In the genomic region with DNA sequence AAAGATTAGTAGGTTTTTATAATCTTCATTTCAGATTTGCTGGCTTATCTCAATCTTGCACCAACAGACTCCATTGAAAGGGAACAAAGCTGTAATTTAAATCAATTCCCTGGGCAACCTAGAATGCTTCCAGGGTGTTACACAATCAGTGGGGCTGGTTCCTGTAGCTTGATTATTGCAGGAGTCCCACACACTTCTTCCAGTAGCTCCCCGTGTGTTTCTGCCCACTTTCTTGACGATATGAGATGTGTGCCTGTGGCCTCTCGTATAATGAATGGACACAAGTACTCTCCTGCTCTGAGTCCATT, we compare ENCODE assay signal across 11 mouse cellular contexts. TPM values are rescaled to one million over a fixed set of nuclear protein-coding genes. Genes with fewer than 3 reads are reported as not detected.
DNase-seq lines count a peak whose midpoint lies in the region; ATAC-seq and TF ChIP-seq lines count a peak whose summit lies in the region.
"Had no signal": no experiment of that assay in that cellular context is flagged by ENCODE, and none has a peak within 500 bp of the region (broad histone marks: within the 10 kb centered on the region; RNA-seq: fewer than 3 reads in every experiment).

No protein-coding gene starts in this region.

- H3K4me3 ChIP-seq in layer of hippocampus, adult 2 months = no peak overlapping the region
- H3K4me3 ChIP-seq in embryonic facial prominence, embryonic 10.5 days = no peak overlapping the region
- H3K4me3 ChIP-seq in forebrain, embryonic 14.5 days (ENCODE audit: low read depth, low read length) = no peak overlapping the region
- H3K4me3 ChIP-seq in midbrain, embryonic 15.5 days = no peak overlapping the region
- H3K4me3 ChIP-seq: liver, embryonic 15.5 days had no signal

- H3K27ac ChIP-seq in layer of hippocampus, adult 2 months = peak overlapping the region; percentile 62
- H3K27ac ChIP-seq in embryonic facial prominence, embryonic 10.5 days (replicated peaks) = peak overlapping the region; percentile 85
- no peak overlapping the region for H3K27ac ChIP-seq in forebrain, embryonic 14.5 days (ENCODE audit: low read depth, low read length)
- H3K27ac ChIP-seq in midbrain, embryonic 15.5 days = no peak overlapping the region
- H3K27ac ChIP-seq: liver, embryonic 15.5 days had no signal

- no peaks in the 10 kb centered on the region for H3K27me3 ChIP-seq in embryonic facial prominence, embryonic 10.5 days (replicated peaks; ENCODE audit: low read depth, poor library complexity, severe bottlenecking)
- no peaks in the 10 kb centered on the region for H3K27me3 ChIP-seq in forebrain, embryonic 14.5 days (replicated peaks; ENCODE audit: control insufficient read depth, insufficient read depth, low read length)
- H3K27me3 ChIP-seq in midbrain, embryonic 15.5 days (replicated peaks) = no peaks in the 10 kb centered on the region
- H3K27me3 ChIP-seq: liver, embryonic 15.5 days had no signal

- no peak overlapping the region for H3K9ac ChIP-seq in forebrain, embryonic 14.5 days (ENCODE audit: low read length)
- H3K9ac ChIP-seq in midbrain, embryonic 15.5 days = no peak overlapping the region
- H3K9ac ChIP-seq: liver, embryonic 15.5 days had no signal

- TF ChIP-seq CTCF in layer of hippocampus, adult 2 months (conservative IDR thresholded peaks at IDR 0.05) = no peak

- H3K36me3 ChIP-seq in embryonic facial prominence, embryonic 10.5 days (replicated peaks) = 0 out of 2 replicates have a peak, but pooled peaks cover 3% of the 10 kb centered on the region
- H3K36me3 ChIP-seq in forebrain, embryonic 14.5 days (ENCODE audit: control insufficient read depth, insufficient read depth, low read length) = no peaks in the 10 kb centered on the region
- H3K36me3 ChIP-seq in midbrain, embryonic 15.5 days (replicated peaks) = no peaks in the 10 kb centered on the region
- H3K36me3 ChIP-seq: liver, embryonic 15.5 days had no signal

- WGBS in embryonic facial prominence, embryonic 10.5 days = 42% methylated on average over 3 of the region's 3 CpGs
- 12% methylated on average over 3 of the region's 3 CpGs for WGBS in forebrain, embryonic 14.5 days
- WGBS in midbrain, embryonic 15.5 days = 27% methylated on average over 3 of the region's 3 CpGs

- H3K4me2 ChIP-seq in forebrain, embryonic 14.5 days (ENCODE audit: low read length) = no peak overlapping the region
- H3K4me2 ChIP-seq in midbrain, embryonic 15.5 days = no peak overlapping the region
- H3K4me2 ChIP-seq: liver, embryonic 15.5 days had no signal

- ATAC-seq in forebrain, embryonic 14.5 days = peak; percentile 23; the same call in 1 of the 2 replicates
- ATAC-seq in midbrain, embryonic 15.5 days (replicated peaks) = peak; percentile 51

- no peaks in the 10 kb centered on the region for H3K9me3 ChIP-seq in embryonic facial prominence, embryonic 10.5 days
- no peaks in the 10 kb centered on the region for H3K9me3 ChIP-seq in forebrain, embryonic 14.5 days (replicated peaks; ENCODE audit: control insufficient read depth, low read length)
- H3K9me3 ChIP-seq in midbrain, embryonic 15.5 days = no peaks in the 10 kb centered on the region
- H3K9me3 ChIP-seq: liver, embryonic 15.5 days had no signal

- peak in 1 of 2 experiments; percentile 38 for DNase-seq in layer of hippocampus, adult 2 months (ENCODE audit: low spot score in 2 of 2)
- no peak for DNase-seq in layer of hippocampus, adult 8-10 months (ENCODE audit: low spot score in 2 of 2)
- no peak for DNase-seq in embryonic facial prominence, embryonic 10.5 days (ENCODE audit: low spot score)
- peak; percentile 49 for DNase-seq in forebrain, embryonic 14.5 days (ENCODE audit: low spot score)
- DNase-seq in embryo, embryonic 9.5 days (ENCODE audit: extremely low spot score) = no peak
- DNase-seq in yolk sac, embryonic 10.5 days (ENCODE audit: low spot score) = no peak
- DNase-seq: adrenal gland, postnatal 14 days; kidney, postnatal 4 days; thymus, adult 2 months had no signal

- peaks cover 64% of the 10 kb centered on the region for H3K4me1 ChIP-seq in embryonic facial prominence, embryonic 10.5 days
- H3K4me1 ChIP-seq in forebrain, embryonic 14.5 days (ENCODE audit: control insufficient read depth, insufficient read depth, low read length) = peaks cover 12% of the 10 kb centered on the region; the same call in 1 of the 2 replicates
- peaks cover 12% of the 10 kb centered on the region for H3K4me1 ChIP-seq in midbrain, embryonic 15.5 days

RNA-seq across cellular contexts. Expression of gene Itpr1, which starts 37.0 kb away (rescaled TPM):
- total RNA-seq in layer of hippocampus, adult 2 months (2021) = 100 to 1,000 TPM; 317 to 337 TPM
- 100 to 1,000 TPM; 277 to 326 (median 299) TPM for total RNA-seq in layer of hippocampus, adult 8-10 months (2022)
- polyA plus RNA-seq in embryonic facial prominence, embryonic 10.5 days (2016; fragmentation: Nextera tagmentation; extraction: Ambion mirVana) = 10.0 and 11.2 TPM in 2 replicates
- polyA plus RNA-seq in forebrain, embryonic 14.5 days (2014; fragmentation: Nextera tagmentation; extraction: Ambion mirVana) = 5.2 and 8.5 TPM in 2 replicates
- 3.9 and 4.7 TPM in 2 replicates for polyA plus RNA-seq in midbrain, embryonic 15.5 days (2015; fragmentation: Nextera tagmentation; extraction: Ambion mirVana)

Comparison
In these comparisons a context has a peak if more than half of its experiments do, and no peak if none do; other contexts are left out.
1. H3K27ac ChIP-seq: peak in layer of hippocampus, adult 2 months (single experiment) and embryonic facial prominence, embryonic 10.5 days (single experiment); none in forebrain, embryonic 14.5 days (single experiment) and midbrain, embryonic 15.5 days (single experiment).